ENCODE assay signal across 39 mouse cellular contexts in the genomic region with DNA sequence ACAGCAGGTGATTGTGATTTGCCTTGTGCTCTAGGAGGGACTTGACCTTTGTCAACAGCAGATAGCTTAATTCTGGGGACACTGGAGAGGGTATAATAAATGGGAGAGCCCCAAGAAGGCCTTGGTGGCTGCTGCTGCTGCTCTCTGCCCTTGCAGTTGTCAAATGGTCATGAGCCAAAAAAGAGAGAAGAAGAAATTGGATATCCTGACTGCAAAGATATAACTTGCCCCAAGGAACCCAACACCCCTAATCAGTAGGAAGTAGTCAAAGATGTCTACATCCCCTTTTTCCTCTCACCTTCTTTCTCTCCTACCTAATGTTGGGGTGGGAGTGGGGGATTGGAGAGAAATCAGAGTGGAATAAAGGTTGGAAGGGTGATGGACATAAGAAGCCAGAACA. TPM values are rescaled to one million over a fixed set of nuclear protein-coding genes. Genes with fewer than 3 reads are reported as not detected.
"Had no signal": no experiment of that assay in that cellular context is flagged by ENCODE, and none has a peak within 500 bp of the region (broad histone marks: within the 10 kb centered on the region; RNA-seq: fewer than 3 reads in every experiment).

No protein-coding gene starts in this region.

- H3K9me3 ChIP-seq: limb, embryonic 10.5 days; limb, embryonic 12.5 days; limb, embryonic 13.5 days; limb, embryonic 15.5 days; liver, embryonic 12.5 days; liver, embryonic 13.5 days; liver, embryonic 15.5 days; lung, embryonic 15.5 days; midbrain, embryonic 10.5 days; midbrain, embryonic 12.5 days; midbrain, embryonic 13.5 days; midbrain, embryonic 15.5 days; neural tube, embryonic 12.5 days had no signal

- H3K36me3 ChIP-seq: limb, embryonic 10.5 days; limb, embryonic 12.5 days; limb, embryonic 13.5 days; limb, embryonic 15.5 days; liver, embryonic 12.5 days; liver, embryonic 13.5 days; liver, embryonic 15.5 days; lung, embryonic 15.5 days; midbrain, embryonic 10.5 days; midbrain, embryonic 12.5 days; midbrain, embryonic 13.5 days; midbrain, embryonic 15.5 days; neural tube, embryonic 12.5 days had no signal

- H3K9ac ChIP-seq: limb, embryonic 12.5 days; limb, embryonic 13.5 days; limb, embryonic 15.5 days; liver, embryonic 12.5 days; liver, embryonic 13.5 days; liver, embryonic 14.5 days; liver, embryonic 15.5 days; liver, postnatal 0 days; lung, embryonic 14.5 days; lung, embryonic 15.5 days; midbrain, embryonic 12.5 days; midbrain, embryonic 13.5 days; midbrain, embryonic 15.5 days; neural tube, embryonic 12.5 days had no signal

- ATAC-seq: liver, embryonic 12.5 days; liver, postnatal 0 days; lung, postnatal 0 days; midbrain, embryonic 13.5 days; midbrain, embryonic 15.5 days; midbrain, embryonic 16.5 days had no signal

- H3K4me1 ChIP-seq: midbrain, embryonic 12.5 days; midbrain, embryonic 13.5 days; midbrain, embryonic 15.5 days; neural tube, embryonic 12.5 days had no signal

- DNase-seq: left cerebral cortex, postnatal 4 days; liver; liver, embryonic 13.5 days; liver, postnatal 0 days; lung, adult 18-20 months; lung, adult 2 months; lung, embryonic 14.5 days; lung, postnatal 10 days; lung, postnatal 14 days; lung, postnatal 36 days; lung, postnatal 4 days; midbrain, embryonic 14.5 days had no signal

- H3K27me3 ChIP-seq: limb, embryonic 12.5 days; limb, embryonic 13.5 days; limb, embryonic 15.5 days; liver, embryonic 12.5 days; liver, embryonic 13.5 days; liver, embryonic 15.5 days; lung, embryonic 15.5 days; midbrain, embryonic 12.5 days; midbrain, embryonic 13.5 days; midbrain, embryonic 15.5 days; neural tube, embryonic 12.5 days had no signal

- H3K4me2 ChIP-seq: limb, embryonic 12.5 days; limb, embryonic 13.5 days; limb, embryonic 15.5 days; liver, embryonic 12.5 days; liver, embryonic 13.5 days; liver, embryonic 15.5 days; lung, embryonic 14.5 days; lung, embryonic 15.5 days; midbrain, embryonic 11.5 days; midbrain, embryonic 12.5 days; midbrain, embryonic 13.5 days; midbrain, embryonic 15.5 days; neural tube, embryonic 12.5 days had no signal

- H3K27ac ChIP-seq: limb, embryonic 10.5 days; limb, embryonic 12.5 days; limb, embryonic 13.5 days; liver, embryonic 12.5 days; liver, embryonic 13.5 days; liver, embryonic 14.5 days; liver, embryonic 15.5 days; lung, embryonic 15.5 days; macrophage; midbrain, embryonic 10.5 days; midbrain, embryonic 12.5 days; midbrain, embryonic 13.5 days; midbrain, embryonic 15.5 days; neural tube, embryonic 12.5 days had no signal

- H3K4me3 ChIP-seq: limb, embryonic 10.5 days; limb, embryonic 12.5 days; limb, embryonic 13.5 days; limb, embryonic 15.5 days; liver, embryonic 12.5 days; liver, embryonic 13.5 days; liver, embryonic 15.5 days; lung, embryonic 15.5 days; megakaryocyte, embryonic 14.5 days; midbrain, embryonic 10.5 days; midbrain, embryonic 12.5 days; midbrain, embryonic 13.5 days; midbrain, embryonic 15.5 days; myocyte; neural tube, embryonic 12.5 days had no signal

RNA-seq across cellular contexts. Expression of gene Tbata, which starts 19.6 kb away (rescaled TPM):
- total RNA-seq: liver, adult 2 months; megakaryocyte progenitor cell, adult 5-6 weeks; megakaryocyte, adult 5-6 weeks; megakaryocyte-erythroid progenitor cell, adult 5-6 weeks; monocyte, adult 5-6 weeks had no signal
- polyA plus RNA-seq: limb, embryonic 10.5 days; limb, embryonic 11.5 days; limb, embryonic 12.5 days; limb, embryonic 13.5 days; liver, adult 2 months; liver, embryonic 12.5 days; liver, embryonic 13.5 days; liver, embryonic 14.5 days; liver, embryonic 15.5 days; liver, embryonic 16.5 days; liver, postnatal 0 days; macrophage; midbrain, embryonic 10.5 days; midbrain, embryonic 11.5 days; midbrain, embryonic 12.5 days; midbrain, embryonic 14.5 days; midbrain, embryonic 15.5 days; myocyte; neural tube, embryonic 11.5 days had no signal
